Mouse (Mus musculus): ENCODE data around the gene Sox5.

Sox5 gene

DNA sequence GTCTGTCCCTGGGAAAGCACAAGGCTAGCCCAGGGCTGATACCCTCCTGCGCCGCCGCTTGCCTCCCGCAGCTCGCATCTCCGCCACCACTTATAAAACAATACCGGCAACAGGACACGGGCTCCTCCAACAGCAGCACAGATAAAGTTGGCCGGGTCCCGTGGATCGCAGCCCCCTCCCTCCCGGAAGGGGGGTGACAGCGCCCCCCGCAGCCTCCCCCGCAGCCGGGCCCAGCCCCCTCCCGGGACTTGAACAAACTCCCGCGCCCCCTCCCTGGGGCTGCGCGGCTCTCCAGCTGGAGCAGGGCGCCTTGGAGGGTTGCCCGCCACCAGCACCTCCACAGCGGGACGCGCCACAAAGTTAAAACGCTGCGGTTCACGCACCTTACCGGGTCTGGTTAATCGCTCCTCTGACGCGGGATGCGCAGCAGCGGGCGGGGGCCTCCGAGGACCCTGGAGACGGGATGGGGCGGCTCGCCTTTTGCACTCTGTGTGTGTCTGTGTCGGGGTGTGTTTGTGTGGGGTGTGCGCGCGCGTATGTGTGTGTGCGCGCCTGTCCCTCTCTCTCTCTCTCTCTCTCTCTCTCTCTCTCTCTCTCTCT lies at the start of gene Sox5:
TSS of gene Sox5 (minus strand) at position 547 of the 600 bp plus-strand sequence.
- peak; percentile 41 to 46 for DNase-seq (ENCODE audit: low read depth in 2 of 2, low spot score in 2 of 2)

GRCm38 (mm10) chr6:144825018-144825602 lies 43.3 kb upstream of the Sox5 start:
- DNase-seq (ENCODE audit: low read depth in 2 of 2, low spot score in 2 of 2) = no peak

DNA sequence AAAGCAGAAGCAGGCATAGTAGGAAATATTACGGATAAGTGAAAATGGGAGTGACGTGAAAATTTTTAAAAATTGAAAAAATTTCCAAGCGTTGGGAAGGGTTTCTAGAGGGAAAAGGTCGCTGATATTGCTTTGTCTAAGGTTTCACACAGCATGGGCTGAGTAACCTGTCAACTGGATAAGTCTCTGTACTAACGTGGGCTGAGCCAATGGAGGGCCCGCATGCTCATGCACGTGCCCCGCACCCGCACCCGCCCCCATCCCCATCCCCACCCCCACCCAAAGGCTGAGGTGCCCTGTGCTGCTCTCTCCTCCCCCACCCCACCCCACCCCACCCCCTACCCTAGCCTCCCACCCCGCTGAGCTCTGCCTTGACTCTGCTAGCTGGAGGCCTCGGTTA lies 42.4 kb upstream of the Sox5 start:
- DNase-seq (ENCODE audit: low read depth in 2 of 2, low spot score in 2 of 2) = no peak

DNA sequence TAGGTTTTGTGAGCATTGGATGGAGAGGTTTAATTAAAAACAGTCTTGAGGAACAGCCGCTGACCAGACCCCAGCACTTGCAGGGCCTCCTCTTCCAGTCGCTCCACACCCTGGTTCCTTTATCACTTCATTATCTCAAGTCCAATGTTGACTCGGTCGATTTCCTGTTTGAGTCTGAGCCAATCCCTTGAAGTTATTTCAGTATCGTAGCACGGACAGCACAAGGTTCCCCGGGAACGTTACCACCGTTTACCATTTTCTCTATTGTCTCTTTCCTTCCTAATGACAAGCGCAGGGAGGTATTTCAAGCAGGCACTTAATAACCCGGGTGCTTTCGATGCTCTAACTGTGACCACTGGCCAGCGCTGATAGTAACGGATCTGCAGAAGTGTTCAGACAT lies 40.8 kb upstream of the Sox5 start:
- DNase-seq (ENCODE audit: low read depth in 2 of 2, low spot score in 2 of 2) = no peak

DNA sequence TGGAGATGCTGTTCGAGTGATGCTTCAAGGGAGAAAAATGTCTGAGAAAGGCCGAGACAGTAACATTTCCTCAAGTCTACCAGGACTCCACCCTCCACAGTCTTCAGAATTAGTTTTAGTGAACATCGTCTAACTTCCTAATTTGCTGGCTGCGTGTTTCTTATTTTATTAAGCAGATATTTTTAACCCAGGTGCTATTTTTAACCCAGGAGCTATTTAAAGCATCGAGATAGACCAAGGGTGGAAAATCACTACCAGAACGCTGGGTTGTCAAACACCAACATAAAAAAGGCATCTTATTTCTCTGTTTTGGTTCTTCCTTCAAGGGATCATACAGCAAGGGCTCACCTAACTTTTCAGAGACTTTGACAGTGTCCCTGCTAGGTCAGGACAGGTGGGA lies 39.2 kb upstream of the Sox5 start:
- no peak for DNase-seq (ENCODE audit: low read depth in 2 of 2, low spot score in 2 of 2)

DNA sequence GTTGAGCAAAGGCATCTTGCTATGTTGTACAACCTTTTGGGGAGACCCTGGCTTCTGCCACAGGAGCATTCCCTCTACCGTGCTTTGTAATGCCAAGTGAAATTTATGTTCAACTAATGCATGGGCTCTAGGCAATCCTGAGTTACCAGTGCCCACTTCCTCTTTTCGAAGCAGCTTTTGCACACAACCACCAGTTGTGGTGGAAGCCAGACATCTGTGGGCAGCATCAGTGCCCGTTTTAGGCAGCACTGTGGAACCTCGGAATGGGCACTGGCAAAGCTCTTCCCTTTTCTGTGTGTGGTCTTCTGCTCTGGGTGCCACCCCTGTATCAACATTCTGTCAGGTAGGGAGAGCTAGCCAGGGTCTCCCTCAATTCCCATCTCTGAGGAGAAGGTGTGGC lies 36.2 kb upstream of the Sox5 start:
- DNase-seq (ENCODE audit: low read depth in 2 of 2, low spot score in 2 of 2) = no peak

- DNase-seq (ENCODE audit: low read depth in 2 of 2, low spot score in 2 of 2) = no peak
These were observed 35.7 kb upstream of the Sox5 start for GRCm38 (mm10) chr6:144817329-144817932.

DNA sequence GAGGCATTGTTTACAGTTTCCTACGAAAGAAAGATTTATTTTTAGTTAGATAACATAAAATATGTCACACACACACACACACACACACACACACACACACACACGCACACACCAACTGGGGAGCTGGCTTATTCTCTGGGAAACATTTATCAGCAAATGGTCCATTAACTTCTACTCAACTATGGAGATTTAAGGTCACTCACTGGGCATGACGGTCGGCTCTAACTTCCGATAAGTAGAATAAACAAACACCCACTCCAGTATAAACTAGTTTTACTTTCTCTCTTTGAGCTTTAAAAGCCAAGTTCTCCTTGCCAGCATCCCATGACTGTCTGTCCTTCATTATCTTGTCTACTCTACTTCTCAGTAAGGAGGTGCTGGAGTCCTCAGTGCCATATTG lies 33.8 kb upstream of the Sox5 start:
- DNase-seq (ENCODE audit: low read depth in 2 of 2, low spot score in 2 of 2) = no peak

DNA sequence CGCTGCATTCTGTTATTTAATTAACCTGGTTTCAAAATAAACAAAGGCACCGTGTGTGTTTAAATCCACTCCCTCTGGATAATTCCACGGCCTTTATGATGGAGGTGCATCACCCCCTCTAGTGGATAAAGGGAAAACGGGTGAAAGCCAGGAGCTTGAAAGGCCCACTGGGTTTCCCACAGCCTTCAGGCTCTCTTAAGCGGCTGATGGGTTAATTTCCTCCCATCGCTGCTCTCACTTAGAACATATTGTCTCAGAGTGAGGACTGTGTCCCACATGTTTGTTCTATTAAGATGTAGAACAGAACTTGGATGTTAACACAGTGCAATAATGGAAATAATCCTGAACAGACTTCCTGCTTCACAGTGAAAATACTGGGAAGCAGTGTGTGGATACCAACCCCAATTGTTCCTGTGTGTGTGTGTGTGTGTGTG lies 33.2 kb upstream of the Sox5 start:
- no peak for DNase-seq (ENCODE audit: low read depth in 2 of 2, low spot score in 2 of 2)

- peak; percentile 49 to 64 for DNase-seq (ENCODE audit: low read depth in 2 of 2, low spot score in 2 of 2)
These were observed 22.5 kb upstream of the Sox5 start for GRCm38 (mm10) chr6:144804321-144804720.

- no peak for DNase-seq (ENCODE audit: low read depth in 2 of 2, low spot score in 2 of 2)
These were observed 21.3 kb upstream of the Sox5 start for GRCm38 (mm10) chr6:144803063-144803462.

- no peak for DNase-seq (ENCODE audit: low read depth in 2 of 2, low spot score in 2 of 2)
These were observed 12.6 kb upstream of the Sox5 start for GRCm38 (mm10) chr6:144794356-144794755.

GRCm38 (mm10) chr6:144792871-144793270 lies 11.1 kb upstream of the Sox5 start:
- DNase-seq (ENCODE audit: low read depth in 2 of 2, low spot score in 2 of 2) = no peak

DNA sequence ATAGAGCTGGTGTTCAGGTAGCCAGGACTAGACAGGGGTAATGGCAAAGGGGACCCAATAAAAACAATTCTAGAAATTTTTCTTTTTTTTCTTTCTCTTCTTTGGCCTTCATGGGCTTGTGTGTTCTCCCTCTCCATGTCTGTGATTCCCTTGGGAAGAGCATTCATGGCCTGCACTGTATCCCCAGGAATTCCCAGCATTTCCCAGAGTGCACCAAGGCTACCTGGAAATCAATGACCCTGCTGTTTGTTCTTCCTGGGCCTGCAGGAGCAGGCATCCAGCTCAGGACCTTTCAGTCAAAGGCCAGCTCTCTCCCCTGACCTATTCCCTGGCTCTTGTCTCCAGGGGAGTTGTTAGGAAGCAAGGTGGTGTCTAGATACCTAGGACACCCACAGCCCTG lies 1.5 kb upstream of the Sox5 start:
- DNase-seq (ENCODE audit: low read depth in 2 of 2, low spot score in 2 of 2) = no peak

DNA sequence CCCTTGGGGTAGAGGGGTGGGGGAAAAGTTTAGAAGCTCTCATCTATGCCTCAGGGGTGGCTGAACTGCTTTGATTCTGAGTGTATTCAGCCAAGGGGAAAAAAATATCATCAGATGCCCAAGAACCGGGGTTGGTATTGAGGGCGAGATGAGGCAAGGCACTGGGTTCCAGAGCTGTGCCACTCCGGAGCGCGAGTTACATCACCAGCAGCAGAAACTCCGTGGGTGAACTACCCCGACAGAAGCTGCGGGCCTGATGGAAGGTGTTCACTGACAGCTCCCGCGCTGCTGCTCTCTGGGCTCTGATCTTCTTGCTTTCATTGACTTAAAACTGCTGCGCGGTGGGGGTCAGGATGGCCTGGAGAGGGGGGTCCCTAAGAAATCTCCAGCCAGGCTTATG lies 1.1 kb upstream of the Sox5 start:
- no peak for DNase-seq (ENCODE audit: low read depth in 2 of 2, low spot score in 2 of 2)

GRCm38 (mm10) chr6:144782031-144782857 lies 467 bp upstream of the Sox5 start:
- DNase-seq (ENCODE audit: low read depth in 2 of 2, low spot score in 2 of 2) = no peak

DNA sequence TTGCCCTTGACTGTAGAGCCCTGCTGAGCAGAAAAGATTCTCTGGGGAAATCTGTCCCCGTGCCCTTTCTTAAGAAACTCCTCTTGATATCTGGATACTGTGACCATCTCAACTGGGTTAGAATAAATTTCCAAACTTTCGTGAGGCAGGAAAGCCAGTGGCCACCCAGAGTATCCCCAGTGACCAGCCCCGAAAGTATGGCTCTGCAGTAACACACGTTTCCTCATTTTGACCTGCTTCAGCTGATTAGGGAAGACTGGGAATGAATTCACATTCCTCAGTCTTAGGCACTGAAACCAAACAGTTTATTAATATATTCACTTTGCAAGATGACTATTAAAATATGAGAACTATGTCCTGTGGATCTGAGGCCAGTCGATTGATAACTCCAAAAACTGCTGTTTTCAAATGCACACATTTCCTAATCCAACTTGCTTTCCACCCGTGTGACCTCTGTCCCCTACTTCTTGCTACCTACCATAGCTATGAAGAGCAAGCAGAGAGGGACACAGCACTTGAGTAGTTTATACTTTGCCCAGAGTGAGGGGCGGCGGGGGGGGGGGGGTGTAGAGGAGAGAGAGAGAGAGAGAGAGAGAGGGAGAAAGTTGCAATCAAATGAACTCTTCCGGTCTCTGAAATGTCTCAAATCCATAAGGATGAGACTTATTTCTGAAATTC lies 1.0 kb downstream of the Sox5 start:
- DNase-seq (ENCODE audit: low read depth in 2 of 2, low spot score in 2 of 2) = no peak

DNA sequence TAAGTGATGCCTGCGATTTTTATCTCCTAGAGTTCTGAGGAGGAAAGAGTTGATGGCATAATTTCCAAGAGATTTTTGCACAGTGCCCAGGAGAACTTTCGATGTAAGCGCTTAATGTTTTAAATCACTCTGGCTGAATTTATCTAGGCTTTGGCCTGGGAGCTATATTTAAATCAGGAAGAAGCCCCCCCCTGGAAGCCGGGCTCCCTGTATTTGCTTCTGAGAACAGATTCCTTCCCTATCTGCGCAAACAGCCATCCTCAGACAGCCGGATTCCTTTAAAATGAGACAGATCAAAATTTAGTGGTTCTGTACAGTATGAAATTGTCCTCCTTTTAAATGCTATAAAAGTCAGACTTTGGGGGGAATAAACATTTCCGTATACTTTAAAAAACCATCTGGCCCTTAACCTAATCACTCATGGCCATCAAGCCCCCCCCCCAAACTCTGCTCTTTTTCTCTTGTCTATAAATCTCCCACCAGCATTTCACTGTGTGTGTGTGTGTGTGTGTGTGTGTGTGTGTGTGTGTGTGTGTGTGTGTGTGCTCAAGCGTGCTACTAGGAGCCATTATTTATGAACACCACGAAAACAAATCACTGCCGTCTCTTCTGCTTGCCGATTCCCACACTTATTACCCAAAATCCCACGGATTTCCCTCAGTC lies 1.7 kb downstream of the Sox5 start:
- DNase-seq (ENCODE audit: low read depth in 2 of 2, low spot score in 2 of 2) = no peak

DNA sequence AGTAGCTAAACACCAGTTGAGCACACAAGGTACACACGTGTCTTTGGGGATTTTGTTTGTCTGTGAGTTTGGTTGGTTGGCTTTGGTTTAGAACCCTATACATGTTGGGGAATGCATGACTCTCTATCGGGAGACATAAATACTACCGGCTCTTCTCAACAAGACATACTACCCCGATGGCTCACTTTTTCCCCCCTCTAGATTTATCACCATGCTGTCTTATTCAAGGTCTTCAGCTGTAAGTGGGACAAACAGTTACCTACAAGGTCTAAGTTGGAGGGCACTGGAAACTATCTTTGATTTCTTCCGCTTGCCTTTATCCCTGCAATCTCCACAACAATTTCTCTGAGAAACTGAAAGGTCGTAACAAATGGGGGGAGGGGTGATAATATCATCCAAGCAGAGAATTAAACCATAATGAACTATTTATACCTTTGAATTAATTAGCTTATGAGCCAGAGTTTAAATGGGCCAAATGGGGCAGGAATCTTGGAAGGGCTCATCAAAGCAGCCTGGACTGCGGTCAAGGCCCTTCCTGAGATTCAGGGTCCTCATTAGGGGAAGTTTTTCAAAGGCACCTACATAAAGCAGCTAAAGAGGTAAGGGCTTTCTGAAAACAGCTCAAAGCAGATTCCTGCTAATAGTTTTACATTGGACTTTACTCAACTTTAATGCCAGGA lies 4.3 kb downstream of the Sox5 start:
- DNase-seq (ENCODE audit: low read depth in 2 of 2, low spot score in 2 of 2) = no peak

GRCm38 (mm10) chr6:144773736-144774135 lies 8.0 kb downstream of the Sox5 start:
- DNase-seq (ENCODE audit: low read depth in 2 of 2, low spot score in 2 of 2) = no peak

Measured in CD8-positive naive resting alpha-beta T cell, adult 2 months (primary cell).